Mouse (Mus musculus) cerebellum, postnatal 25 days (tissue): ENCODE results near the gene Nckap5.

Source experiments
- DNase-seq, 2 experiments: peaks; one replicate each; pipeline ENCODE4 v3.0.0; 2021; ENCODE audit warnings: mixed read lengths in 2 of 2

Gene Nckap5

GRCm38 (mm10) chr1:126547979-126548378 is 282.6 kb downstream of the Nckap5 start:
- no peak for DNase-seq

DNA sequence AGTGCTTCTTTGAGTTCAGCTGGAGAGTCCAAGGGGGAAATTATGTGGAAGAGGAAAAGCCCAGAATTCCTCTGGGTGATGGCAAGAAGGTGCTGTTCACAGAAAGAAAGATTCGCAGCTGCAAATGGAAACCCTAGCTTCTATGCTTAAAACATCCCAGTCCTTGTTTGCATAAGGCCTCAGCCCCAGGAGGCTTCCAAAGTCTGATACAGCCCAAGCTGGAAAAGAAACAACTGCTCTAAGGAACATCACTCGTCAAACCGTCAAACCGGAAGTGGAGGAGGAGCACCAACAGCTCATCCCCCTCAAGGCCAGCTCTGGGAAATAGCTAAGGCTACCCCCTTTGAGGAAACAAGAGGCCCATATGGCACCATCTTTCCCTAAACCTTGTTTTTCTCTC is 286.1 kb downstream of the Nckap5 start:
- DNase-seq = no peak

- no peak for DNase-seq
Measured at GRCm38 (mm10) chr1:126537223-126537757, 293.3 kb downstream of the Nckap5 start.

GRCm38 (mm10) chr1:126535527-126535926 is 295.1 kb downstream of the Nckap5 start:
- no peak for DNase-seq

DNA sequence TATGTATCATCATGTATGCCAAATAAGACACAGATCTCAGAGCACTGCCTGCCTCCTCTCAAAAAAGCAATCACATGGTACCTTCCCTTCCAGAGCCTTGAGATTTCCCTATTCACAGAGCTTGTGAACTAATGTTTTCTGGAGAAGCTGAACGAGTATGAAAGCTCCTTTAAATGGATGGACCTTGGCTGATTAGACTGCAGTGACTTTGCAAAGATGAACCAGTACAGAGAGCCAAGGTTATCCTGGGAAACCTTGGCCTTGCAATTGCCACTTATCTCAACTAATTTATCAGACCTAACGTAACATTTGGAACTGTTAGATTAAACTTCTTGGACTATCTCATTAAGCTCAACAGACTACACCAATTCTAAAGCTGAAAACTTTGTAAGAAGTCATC is 296.6 kb downstream of the Nckap5 start:
- no peak for DNase-seq

DNA sequence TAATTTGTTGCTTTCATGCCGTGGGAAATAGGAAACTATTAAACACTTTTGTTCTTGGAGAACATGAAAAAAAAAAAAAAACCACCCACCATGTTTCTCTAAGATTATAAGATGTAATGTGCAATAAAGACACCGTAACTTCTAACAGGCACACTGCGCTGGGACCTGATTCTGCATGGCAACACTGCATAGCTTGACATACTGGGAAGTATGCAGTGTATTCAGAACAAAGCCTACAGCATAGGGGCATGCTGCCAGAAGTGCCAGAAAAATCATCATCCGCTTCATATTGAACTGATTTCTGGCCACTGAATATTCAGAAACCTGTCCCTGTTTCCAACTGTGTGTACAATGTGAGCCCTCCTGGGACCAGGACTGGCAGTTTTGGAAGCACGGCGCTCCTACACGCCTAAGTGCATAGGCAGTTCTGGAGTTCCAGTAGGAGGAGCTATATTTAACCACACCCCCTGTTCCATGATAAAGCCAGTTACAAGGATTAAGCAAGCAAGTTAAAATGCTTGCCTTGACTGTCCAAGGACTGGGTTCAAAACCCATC is 302.5 kb downstream of the Nckap5 start:
- no peak for DNase-seq

DNA sequence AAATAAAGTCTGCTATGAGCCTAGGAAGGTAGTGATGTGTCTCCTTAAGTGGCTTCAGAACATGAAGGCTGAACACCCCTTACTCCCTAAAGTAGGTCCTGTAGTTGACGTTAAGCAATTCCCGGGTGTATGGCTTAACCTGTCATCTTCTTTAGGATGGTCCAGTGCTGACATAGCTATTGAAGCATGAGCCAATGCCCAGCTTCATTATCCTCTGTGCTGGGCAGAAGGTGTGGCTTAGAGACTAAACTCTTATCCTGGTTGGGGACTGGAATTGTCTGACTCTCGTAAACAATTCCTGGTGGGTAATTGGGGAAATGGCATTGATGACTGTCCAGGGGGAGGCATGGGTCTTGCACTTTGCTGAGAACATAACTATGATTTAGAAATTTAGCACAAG is 312.5 kb downstream of the Nckap5 start:
- no peak for DNase-seq

- no peak for DNase-seq
Measured at GRCm38 (mm10) chr1:126517427-126517826, 313.2 kb downstream of the Nckap5 start.

GRCm38 (mm10) chr1:126515054-126515756 is 315.4 kb downstream of the Nckap5 start:
- no peak for DNase-seq

- no peak for DNase-seq
Measured at GRCm38 (mm10) chr1:126511835-126512445, 318.7 kb downstream of the Nckap5 start.

DNA sequence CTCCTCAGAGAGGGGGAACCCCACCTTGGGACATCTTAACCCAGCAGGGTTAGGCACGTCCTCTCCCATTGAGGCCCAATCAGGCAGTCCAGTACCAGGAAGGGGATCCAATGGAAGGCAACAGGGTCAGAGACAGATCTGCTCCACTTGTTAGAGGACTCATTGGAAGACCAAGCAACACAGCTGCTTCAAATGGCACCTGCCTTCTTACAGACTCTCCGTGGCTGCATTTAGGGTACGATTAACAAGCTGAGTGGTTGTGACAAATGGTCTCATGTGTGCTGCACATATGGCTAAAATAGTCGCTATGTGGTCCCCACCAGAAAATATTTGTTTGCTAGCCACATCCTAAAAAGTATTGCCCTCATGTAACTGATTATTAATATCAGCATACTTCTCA is 325.9 kb downstream of the Nckap5 start:
- no peak for DNase-seq

GRCm38 (mm10) chr1:126502741-126503140 is 327.9 kb downstream of the Nckap5 start:
- DNase-seq = no peak

- no peak for DNase-seq
Measured at GRCm38 (mm10) chr1:126496722-126497121, 333.9 kb downstream of the Nckap5 start.

DNA sequence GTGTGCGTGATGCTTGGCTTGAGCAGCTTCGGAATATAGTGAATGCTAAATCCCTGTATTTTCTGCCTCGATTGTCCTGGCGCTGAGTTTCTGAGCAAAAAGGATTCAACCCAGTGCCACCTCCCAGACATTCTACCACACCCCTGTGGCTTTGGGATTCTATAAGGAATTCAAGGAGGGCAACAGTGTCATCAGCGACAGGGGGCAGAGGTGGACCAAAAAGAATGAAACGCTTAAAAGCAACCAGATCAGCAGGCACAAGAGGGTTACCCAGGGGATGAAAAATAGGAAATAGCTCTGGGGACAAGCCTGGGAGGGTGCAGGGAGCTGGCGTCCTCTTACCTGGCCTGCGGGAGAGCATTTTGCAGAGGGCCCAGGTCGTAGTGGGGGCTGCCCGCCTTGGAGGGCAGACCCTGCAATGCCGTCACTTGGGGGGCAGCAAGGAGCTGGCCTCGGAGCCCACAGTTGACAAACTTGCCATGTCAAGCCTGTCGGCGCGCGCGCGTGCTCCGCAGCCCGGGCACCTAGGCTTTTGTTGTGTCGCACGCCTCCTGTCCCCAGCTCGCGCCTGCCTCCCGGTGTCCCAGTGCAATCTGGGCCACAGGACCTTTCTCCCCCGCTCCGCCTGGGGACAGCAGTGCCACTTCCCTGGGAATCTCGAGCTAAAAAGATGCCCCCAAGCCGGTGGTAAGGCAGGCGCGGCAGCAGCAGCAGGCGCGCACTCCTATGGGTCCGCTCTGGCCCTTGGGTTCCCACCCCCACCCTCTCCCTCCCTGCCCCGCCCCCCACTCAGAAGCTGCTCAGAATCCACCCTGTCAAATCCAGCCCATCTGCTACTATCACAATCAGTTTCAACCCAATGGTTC is 338.2 kb downstream of the Nckap5 start:
- peak; percentile 11 to 35 for DNase-seq

- DNase-seq = no peak
Measured at GRCm38 (mm10) chr1:126491412-126491811, 339.2 kb downstream of the Nckap5 start.

GRCm38 (mm10) chr1:126490256-126490655 is 340.3 kb downstream of the Nckap5 start:
- no peak for DNase-seq

DNA sequence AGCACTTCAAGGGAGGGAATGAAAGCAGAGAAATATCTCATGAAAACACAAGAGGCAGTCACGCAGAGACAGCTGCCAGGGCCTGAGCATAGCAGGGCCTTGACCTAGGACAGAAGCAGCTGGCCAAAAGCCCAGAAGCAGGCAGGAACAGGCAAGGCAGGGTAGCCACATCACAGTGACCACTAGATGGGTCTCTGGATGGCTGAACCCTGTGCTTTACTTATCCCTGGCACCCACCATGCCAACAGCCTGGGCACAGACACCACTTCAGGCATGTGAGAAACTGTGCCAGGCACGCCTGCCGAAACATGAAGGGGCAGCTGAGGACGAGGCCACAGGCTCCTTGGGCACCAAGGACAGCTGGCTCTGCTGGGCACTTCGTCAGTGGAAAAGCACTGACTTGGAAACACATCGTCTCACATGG is 345.9 kb downstream of the Nckap5 start:
- DNase-seq = peak in 1 of 2 experiments; percentile 36

GRCm38 (mm10) chr1:126483665-126484064 is 346.9 kb downstream of the Nckap5 start:
- DNase-seq = no peak

DNA sequence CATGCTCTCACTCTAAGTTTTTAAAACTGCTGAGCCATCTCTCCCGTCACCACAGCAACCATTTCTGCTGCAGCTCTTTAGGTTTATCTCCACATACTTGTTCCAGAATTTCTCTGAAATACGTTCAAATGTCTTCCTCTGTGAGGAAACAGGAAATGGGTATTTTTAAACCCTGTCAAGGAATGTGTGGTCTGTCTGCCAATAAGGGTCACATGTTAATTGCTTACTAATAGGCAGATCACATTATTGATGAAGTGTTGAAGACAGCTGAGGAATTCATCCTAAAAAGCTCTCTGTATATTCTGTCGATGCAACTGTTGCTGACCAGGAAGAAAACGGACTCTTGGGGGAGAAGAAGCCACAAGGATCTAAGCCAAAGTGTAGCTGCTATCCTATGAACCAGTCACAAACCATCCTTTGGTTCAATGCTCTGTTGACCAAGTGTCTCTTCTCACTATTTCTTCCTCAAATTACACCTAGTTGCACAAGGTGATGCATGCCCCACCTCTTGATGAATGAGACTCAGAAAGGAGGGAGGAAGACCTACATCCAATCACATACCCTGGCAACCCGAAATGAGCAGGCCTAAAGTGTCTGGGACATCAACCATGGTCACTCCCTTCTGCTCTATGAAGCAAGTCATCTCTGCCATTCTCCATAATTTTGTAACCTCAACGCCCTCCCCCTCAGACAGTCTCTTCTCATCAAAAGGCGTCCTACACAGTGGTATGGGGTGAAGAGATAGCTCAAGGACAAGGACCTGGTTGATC is 349.0 kb downstream of the Nckap5 start:
- DNase-seq = no peak

DNA sequence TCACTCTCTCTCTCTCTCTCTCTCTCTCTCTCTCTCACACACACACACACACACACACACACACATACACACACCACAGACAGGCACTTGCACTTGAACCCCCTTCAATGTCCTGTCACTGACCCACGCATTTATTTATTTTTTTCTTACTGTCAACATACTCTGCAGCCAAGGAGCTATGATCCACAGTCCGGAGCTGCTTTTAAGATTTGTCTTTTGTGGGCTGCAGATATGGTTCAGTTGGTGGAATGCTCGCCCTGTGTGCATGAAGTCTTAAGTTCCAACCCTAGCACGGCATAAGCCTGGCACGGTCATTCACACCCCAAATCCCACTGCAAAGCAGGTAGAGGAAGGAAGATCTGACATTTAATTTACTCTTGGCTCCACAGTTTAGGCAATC is 357.6 kb downstream of the Nckap5 start:
- DNase-seq = no peak

GRCm38 (mm10) chr1:126471419-126471818 is 359.2 kb downstream of the Nckap5 start:
- DNase-seq = no peak

GRCm38 (mm10) chr1:126470883-126471282 is 359.7 kb downstream of the Nckap5 start:
- DNase-seq = no peak
